Mouse (Mus musculus): ENCODE data around the gene Apol11b. TPM values are rescaled to one million over a fixed set of nuclear protein-coding genes. Genes with fewer than 3 reads are reported as not detected.
"Not testable (repeated sequence)": the region's sequence is repeated elsewhere in the genome, so short reads cannot be mapped to it uniquely, and the experiment has no call there.

Gene Apol11b
- under 1 TPM in 1 of 2 experiments, not detected in 1; 0.27 TPM for total RNA-seq (2021)
- long read RNA-seq, experiment 1, result 0 reads
- long read RNA-seq, experiment 2, result 0 reads

DNA sequence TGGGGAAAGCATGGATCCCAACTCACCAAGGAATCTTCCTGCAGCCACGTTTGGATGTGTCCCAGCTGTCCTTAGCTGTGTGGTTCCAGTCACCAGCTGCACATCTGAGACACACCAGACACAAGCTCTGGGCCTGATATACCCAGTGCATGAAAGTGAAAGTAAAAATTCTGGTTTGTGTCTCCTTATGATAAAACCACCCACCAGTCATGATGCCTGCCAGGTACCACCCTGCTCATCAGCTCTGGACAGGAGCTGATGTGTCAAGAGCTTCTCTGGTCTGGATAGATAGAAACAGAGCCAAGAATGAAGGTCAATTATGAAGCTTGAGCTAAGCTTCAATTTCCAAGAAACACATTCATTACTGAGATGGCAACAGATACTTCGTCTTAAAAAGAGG is at the start of gene Apol11b:
TSS of gene Apol11b (minus strand) at position 111 of the 400 bp plus-strand sequence.
- DNase-seq, result not testable (repeated sequence)

DNA sequence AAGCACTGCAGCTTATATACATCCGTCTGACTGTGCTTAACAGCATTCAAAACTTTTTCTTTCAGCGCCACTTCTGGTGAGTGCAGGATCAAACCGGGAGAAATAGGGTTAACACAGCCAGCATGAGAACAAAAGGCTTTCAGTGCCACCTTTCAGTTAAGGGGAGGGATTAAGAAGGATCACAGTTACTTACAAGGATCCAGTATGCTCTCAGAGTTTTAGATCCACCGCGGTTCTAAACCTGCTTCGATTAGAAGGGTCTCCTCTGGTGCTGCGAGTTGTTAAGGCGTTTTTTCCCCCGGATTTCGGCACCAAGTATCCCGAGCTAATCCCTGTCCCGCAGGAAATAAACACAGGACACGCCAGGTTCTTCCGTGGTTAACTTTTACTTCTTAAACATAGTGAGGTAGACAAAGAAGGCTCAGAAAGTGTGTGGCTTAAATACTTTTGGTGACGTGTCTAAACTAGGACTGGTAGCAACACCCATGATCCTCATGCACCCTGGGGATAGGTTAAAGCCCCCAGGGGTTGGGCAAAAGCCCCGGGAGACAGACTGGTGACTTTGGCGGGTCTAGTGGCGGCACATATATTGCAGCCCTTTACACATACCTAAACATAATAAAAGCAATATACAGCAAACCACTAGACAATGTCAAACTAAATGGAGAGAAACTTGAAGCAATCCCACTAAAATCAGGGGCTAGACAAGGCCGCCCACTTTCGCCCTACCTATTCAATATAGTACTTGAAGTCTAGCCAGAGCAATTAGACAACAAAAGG is 48.6 kb upstream of the Apol11b start:
- not testable (repeated sequence) for DNase-seq

DNA sequence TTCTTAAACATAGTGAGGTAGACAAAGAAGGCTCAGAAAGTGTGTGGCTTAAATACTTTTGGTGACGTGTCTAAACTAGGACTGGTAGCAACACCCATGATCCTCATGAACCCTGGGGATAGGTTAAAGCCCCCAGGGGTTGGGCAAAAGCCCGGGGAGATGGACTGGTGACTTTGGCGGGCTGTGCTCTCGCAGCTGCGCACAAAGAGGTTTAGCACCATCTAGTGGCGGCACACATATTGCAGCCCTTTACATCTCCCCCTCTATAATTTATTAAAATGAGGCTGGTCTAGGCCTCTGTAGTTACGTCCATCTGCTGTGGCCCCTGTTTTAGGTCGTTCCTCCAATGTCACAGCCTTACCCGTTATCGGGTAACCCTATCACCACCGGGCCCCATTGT is 40.9 kb upstream of the Apol11b start:
- DNase-seq, result not testable (repeated sequence)

DNA sequence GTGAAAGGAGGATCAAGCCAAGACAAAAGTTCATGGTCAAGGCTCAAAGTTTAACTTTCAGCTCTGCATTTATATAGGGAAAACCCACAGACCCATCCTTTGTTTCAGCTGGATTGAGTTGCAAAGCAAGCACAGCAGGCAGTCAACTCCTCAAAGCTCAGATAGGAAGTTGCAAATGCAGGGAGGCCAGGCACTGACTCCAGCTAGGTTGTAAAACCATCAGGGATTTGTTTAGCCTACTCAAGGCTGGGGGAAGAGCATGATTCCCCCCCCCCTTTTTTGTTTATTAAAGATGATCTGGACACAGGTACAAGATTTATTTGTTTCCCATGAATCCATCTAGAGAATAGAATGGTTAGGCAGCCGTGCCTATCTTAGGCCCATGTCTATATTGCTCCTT is 31.0 kb upstream of the Apol11b start:
- not testable (repeated sequence) for DNase-seq

DNA sequence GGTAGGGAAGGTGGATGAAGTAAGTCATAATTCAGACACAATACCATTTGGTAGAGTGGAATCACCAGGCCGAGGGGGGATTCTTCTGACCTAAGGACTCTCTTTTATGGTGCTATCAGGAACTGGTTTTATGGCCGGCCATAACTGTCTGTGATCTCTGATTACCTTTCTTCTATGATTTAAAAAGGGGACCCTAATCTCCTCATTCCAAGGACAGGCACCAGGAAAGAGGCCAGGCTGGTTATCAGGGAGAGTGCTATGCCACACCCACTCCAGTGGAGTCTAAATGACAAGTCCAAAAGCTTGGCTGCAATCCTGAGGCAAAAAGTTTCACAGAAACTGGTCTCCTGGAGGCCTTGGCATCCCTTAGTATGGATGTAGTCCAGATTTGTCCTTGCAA is 18.8 kb upstream of the Apol11b start:
- DNase-seq, result not testable (repeated sequence)

DNA sequence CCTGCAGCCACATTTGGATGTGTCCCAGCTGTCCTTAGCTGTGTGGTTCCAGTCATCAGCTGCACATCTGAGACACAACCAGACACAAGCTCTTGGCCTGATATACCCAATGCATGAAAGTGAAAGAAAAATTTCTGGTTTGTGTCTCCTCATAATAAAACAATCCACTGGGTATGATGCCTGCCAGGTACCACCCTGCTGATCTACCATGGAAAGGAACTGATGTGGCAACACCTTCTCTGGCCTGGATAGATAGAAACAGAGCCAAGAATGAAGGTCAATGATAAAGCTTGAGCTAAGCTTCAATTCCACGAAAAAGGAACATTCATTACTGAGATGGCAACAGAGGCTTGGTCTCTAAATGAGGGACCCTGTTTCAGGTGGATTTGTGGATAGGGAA is 16.7 kb upstream of the Apol11b start:
- DNase-seq, result not testable (repeated sequence)

DNA sequence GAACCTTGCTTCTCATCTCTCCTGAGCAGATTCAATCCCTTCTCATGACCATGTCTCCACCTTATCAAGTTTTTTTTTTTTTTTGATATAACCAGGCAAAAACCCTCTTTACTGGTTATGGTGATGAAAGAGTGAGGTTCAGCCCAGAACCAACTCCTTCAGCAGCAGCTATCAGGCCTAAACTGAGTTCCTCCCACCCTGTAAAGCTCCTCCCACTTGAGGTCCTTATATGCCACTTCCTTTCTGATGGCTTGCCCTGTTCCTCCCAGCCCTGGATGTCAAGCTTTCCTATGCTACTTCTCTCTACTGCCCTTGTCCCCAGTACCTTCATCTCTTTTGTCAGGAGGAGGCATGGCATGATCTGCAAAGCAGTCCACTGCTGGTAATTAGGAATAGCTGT is 8.1 kb upstream of the Apol11b start:
- not testable (repeated sequence) for DNase-seq

DNA sequence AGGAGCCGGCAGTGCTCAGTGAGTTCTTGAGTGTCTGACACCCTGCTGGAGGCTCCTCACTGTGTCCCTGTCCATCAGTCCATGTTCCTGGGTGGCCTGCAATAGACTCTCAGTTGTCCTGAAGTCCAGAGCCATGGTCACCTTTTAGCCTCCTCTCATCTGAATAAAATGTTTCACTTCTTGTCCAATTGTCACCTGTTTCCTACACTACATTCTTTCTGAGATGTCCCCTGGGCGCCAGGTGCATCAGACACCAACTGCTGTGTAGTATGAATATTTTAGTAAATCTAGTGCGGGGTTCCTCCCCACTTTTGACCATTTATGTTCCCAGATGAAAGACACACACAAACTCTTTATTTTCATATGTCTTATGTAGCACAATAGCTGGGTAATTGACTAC is 13.3 kb downstream of the Apol11b start:
- not testable (repeated sequence) for DNase-seq

DNA sequence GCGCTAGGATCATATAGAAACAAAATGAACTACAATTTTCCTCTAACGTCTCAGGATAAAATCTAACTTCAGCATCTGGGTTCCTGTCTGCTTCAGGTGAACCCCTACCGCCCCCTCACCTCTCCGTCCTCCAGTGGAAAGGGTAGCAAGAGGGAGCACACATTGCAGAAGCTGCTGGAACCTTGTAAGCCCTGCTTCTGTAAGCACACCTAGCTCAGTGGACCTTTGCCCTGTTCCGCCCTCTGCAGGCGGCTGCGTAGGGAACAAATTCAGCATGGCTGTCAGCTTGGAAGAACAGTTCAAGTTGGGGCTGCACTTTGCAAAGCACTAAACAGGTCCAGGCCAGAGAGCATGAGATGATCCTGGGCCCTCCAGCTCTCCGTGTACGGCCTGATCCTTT is 14.4 kb downstream of the Apol11b start:
- DNase-seq, result not testable (repeated sequence)

DNA sequence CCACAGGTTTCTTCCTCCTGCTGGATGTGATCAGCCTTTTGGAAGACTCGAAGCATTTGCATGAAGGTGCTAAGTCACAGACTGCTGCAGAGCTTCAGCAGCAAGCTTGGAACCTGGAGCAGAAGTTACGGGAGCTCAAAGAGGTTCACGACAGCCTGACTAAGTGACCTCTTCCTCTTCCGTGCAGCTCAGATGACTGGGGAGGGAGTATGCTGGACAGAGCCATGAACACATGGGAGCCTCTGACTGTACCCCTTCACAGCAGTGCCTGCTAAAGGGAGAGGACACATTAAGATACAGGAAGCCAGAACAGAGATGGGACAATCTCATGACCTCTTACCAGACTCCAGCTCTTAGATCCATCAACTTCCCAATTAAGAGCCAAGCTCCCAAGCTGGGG is 16.6 kb downstream of the Apol11b start:
- not testable (repeated sequence) for DNase-seq

DNA sequence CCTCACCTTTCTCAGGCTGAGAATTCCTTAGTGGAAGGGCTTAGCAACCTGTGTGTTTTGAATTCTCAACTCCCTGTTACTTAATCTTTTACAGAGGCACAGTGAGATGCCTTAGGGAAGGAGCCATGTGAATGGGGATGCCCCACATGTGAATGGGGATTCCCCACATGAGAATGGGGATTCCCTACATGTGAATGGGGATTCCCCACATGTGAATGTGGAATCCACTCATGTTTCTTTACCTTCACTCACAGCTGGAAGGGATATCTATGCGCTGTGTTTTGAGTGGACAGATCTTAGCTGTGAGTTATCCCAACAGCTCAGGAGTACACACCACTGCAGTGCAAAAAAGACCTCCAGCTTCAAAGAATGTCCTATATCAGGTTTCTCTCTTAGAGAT is 18.4 kb downstream of the Apol11b start:
- no peak for DNase-seq

DNA sequence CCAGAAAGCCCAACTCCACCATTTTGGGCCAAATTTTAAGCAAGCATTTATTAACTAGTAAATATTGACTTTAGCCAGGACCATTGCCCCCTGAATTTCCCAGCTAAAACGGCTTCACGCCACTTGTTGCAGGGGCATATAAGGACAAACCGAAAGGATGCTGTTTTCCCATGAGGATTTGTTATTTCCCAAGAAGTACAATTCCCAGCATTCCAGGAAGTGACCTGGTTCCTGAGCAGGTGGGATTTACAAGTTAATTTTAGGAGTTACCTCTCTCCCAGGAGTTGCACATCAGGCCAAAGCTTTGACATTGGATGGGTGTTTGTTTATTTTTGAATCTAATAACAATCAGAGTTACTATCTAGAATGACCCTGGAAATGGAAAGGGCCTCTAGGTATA is 37.0 kb downstream of the Apol11b start:
- DNase-seq, result no peak

DNA sequence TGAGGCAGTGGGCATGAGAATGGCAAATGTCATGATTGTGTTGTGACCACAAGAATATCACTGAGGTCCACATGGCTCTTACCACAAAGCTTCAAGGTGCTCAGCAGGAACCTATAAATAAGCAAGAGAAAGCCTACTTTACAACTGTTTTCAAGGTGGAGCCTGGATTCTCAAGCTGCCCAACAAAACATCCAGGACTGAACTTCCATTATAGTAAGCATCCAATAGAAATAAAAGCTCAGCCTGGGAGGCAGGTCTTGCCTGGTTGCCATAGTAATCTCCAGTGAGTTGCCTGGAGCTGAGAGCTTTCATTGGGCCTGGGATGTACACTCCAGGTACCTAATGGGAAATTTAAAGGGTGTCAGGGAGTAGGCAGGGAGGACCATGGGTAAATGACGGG is 44.1 kb downstream of the Apol11b start, which contains the start of gene Gm36245:
TSS of gene Gm36245 (plus strand) at position 301 of the 400 bp plus-strand sequence.
- DNase-seq, result no peak

DNA sequence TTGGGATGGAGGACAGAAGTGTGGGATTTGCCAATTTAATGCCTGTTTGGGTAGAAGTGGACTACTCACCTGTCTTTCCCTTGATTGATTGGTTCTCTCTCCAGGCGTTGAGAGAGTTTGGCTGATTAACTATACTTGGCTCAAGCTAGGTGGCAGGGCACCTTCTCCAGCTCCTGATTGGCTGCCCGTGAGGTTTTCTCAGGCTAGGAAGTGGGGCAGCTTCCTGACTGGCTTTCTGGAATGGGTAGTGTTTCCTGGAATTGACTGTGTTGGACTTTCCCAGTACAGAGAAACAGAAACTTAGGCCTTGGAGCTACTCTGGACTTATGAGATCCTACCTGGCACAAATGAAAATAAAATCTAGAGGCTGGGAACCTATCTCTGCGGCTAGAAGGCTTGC is 44.7 kb downstream of the Apol11b start:
- no peak for DNase-seq

DNA sequence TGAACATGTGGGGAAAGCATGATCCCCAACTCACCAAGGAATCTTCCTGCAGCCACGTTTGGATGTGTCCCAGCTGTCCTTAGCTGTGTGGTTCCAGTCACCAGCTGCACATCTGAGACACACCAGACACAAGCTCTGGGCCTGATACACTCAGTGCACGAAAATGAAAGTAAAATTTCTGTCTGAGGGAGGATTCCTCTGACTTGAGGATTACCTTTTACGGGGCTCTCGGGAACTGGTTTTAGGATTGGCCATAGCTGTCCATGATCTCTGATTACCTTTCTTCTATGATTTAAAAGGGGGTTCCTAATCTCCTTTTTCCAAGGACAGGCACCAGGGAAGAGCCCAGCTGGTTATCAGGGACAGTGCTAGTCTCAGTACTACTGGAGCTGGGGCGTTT is 47.1 kb downstream of the Apol11b start, which contains the start of gene Apol10b:
TSS of gene Apol10b (minus strand) at position 165 of the 400 bp plus-strand sequence.
- DNase-seq, result no peak

DNA sequence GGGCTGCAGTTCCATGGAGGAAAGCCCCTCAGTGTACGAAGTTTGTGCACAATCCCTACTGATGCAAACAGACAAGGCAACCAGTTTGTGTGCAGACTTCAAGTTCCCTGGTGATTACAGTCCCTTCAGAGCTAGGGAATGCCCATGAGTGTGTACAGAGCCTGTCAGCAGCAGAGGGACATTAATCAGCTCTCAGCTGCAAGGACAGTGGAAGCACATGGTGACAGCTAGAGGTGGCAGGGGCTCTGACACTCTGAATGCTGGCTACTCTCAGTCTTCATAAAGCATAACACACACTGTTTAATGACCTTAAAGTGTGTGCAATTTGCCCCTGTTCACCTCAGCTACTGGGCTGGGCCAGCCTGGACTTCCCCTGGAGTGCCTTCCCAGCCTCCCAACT is 49.5 kb downstream of the Apol11b start:
- no peak for DNase-seq

DNA sequence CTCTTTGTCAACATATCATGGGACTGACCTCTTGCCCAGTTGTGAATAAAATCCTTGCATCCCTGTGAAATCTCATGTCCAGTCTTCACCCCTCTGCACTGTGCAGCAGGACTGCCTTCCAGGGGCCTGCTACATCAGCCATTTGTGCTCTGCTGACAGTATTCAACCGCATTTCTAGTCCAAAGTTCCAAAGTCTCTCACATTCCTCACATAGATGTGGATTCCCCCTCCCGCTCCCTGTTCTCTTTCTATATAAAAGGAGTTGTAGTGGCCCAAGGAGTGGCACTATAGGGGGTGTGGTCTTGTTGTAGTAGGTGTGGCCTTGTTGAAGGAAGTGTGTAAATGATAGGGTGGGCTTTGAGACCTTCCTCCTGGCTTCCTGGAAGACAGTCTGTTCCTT is 52.2 kb downstream of the Apol11b start:
- DNase-seq, result no peak

DNA sequence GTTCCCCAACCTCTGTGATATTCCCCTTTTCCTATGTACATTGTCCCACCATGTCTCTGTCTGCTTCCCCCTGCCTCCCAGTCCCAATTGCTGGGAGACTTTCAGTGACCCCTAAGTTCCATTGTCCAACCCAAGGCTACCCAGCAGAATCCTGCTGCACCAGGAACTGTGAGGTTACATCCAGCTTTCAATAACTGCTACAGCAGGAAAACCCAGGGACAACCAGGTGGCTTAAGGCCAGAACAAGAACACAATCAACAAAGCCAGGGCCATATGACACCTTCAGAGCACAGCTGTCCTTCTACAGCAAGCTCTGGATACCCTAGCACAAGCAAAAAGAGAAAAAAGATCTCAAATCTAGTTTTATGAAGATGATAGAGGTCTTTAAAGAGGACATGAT is 54.1 kb downstream of the Apol11b start:
- no peak for DNase-seq

DNA sequence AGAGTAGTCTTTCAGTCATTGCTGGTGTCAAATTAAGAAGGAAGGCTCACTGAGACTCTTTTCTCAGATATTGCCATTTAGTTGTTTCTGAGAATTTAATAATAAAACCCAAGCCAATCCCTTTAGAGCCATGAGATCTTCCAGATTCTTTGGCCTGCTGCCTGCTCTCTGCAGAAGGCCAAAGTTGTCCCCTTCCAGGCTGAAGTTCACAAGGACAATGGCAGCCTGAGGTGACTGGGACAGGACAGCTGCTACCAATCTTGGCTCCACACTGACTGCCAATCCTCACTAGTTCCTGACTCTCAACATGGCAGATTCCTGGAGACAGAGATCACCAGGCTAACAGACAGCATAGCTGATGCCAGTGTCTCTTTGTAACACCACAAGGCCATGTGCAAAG is 56.1 kb downstream of the Apol11b start:
- DNase-seq, result no peak

Other genes with a start within 250 kb of the Apol11b start
- under 1 TPM; 0.31 to 0.46 TPM for gene Apol7a, start 244.2 kb downstream of the Apol11b start, total RNA-seq (2021)
- gene Apol9a, start 232.2 kb downstream of the Apol11b start, total RNA-seq (2021), result not detected
- 1 to 10 TPM; 2.2 to 2.5 TPM for gene Apol7b, start 195.8 kb downstream of the Apol11b start, total RNA-seq (2021)
- gene Apol10a, start 166.2 kb downstream of the Apol11b start, total RNA-seq (2021), result not detected
- gene Apol11a, start 135.0 kb downstream of the Apol11b start, total RNA-seq (2021), result not detected
- not detected for gene Apol7c, start 110.0 kb downstream of the Apol11b start, total RNA-seq (2021)
- not detected for gene 1700025B11Rik, start 81.4 kb downstream of the Apol11b start, total RNA-seq (2021)
- under 1 TPM; 0.43 to 0.64 TPM for gene Apol10b, start 47.2 kb downstream of the Apol11b start, total RNA-seq (2021)
- not detected for gene Gm36245, start 44.0 kb downstream of the Apol11b start, total RNA-seq (2021)
- gene Apol7e, start 55.6 kb upstream of the Apol11b start, total RNA-seq (2021), result under 1 TPM; 0.24 to 0.28 TPM
- gene Apol9b, start 85.8 kb upstream of the Apol11b start, total RNA-seq (2021), result not detected
- under 1 TPM in 1 of 2 experiments, not detected in 1; 0.21 TPM for gene Apol8, start 113.7 kb upstream of the Apol11b start, total RNA-seq (2021)
- gene Myh9, start 198.9 kb upstream of the Apol11b start, total RNA-seq (2021), result 10 to 100 TPM; 51.0 to 72.0 TPM